Mouse (Mus musculus) forelimb bud, embryonic 11.5 days (tissue): ENCODE measurements around the gene Mief1.
A peak's percentile ranks its signal among the peaks of the same experiment; 100 is the strongest.

ENCODE experiments used
- DNase-seq: peaks from one replicate; pipeline ENCODE4 v3.0.0-alpha.2; 2012; ENCODE audit warnings: low read depth, low spot score

The Mief1 gene

DNA sequence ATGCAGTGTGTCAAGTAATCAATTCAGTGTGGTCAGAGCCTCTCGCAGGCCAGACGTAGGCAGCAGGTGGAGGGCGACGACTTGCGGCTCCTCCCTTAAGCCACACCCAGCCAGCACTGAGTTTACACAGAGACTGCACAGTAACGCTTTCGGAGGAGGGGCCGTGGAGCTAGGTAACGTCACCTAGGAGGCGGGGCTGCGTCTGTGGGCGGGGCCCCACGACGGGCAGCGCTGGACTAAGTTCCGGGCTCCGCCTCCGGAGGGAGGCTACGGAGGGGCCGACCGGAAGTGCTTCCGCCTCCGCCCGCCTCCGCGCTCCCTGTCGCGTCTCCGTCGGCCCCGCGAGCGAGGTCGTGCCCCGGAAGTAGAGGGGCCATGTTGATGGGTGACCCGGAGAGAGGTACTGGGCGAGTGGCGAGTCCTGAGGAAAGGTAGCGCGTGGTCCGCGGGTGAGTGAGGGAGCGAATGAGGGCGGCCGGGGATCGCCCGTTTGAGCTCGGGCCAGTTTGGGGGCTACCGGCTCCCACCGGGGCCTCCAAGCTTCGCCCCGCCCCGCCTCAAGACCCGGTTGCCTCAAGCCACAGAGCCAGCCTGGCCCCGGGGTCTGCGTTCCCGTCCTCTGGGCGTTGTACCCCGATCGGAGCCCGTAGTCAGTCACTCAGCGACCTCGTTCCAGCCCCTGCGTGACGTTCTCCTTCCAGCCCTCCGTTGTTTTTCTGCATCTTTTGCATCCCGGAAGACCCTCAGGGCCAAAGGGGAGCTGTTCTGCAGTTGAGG is at the start of gene Mief1:
Mief1 (plus strand) TSS at position 286 of the 777 bp plus-strand sequence.
- peak; percentile 99 for DNase-seq

DNA sequence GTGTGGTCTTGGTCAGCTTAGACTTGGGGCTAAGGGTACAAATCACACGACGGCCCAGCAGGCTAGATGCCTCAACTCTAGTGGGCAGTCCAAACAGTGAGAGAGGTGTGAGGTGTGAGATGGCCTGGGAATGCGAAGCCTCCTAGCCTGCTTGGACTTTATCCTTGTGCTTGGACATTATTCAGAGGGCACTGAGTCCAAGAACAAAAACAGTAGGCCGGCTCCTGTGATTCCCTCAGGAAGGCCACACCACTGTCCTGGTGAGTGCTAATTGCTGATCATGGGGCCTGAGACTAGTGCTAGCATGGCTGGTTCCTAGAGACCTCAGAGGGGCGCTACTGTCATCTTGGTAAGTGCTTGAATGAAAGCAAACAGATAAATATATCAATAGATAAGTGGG is 44.9 kb upstream of the Mief1 start:
- DNase-seq = no peak

DNA sequence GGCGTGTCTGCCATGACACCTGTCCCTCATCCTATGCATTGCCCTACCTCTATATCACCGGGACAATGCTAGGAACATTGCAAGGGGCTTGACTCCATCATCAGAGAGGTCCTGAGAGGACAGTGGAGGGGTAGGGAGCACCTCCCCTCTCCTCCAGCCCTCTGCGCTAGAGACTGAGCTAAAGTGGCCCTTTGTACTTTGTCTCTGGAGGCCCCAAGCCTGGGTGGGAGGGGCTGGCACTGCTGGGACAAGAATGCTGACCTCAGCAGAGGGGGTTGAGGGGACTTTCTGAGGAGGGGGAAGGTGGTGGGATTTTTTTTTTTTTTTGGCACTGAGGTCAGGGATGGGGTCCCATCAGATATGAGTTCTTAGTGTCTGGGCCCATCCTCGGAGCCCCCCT is 43.7 kb upstream of the Mief1 start:
- no peak for DNase-seq

DNA sequence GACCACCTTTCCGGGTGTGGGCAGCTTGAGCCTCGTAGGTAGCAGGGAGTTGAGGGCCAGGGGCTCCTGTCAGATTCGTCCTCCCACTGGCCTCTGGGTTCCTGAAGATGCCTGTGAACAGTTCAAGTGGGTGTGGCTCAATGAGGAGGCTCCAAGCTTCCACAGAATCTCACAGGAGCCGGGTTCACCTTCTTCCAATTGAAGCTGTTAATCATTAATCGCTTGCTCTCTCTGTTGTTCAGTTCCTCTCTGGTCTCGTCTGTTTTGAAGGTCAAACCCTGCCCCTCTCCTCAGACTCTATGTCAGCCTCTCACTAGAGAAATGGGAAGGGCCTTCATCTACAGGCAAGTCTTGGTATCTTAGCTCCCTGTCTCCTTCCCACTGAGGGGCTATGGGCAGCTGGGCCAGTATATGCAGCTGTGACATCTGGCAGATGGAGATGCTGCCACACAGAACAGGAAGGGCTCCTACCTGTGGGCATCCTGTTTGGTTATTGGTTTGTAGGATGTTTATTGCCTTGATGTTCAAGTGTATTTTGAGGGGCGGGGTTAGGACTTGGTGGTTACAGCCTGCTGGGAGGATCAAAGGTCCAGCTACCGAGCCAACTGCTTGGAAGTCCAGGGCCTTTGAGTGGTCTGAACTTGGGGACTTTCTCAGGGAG is 42.1 kb upstream of the Mief1 start:
- no peak for DNase-seq

DNA sequence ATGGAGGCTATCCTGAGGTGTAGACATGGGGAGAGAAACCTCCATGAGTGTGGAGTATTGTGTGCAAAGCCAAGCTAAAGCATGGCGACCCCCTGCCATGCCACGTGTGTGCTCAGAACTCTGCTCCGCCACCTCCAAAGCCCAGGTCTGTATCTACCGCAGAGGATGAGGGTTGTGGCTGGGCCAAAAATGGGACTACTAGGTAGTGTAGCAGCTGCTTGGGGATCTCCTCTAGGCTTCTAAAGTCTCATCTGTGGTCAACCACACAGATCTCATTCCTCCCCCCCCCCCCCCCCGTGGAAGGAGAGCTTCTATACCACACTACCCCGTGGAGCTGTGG is 41.6 kb upstream of the Mief1 start:
- DNase-seq = no peak

DNA sequence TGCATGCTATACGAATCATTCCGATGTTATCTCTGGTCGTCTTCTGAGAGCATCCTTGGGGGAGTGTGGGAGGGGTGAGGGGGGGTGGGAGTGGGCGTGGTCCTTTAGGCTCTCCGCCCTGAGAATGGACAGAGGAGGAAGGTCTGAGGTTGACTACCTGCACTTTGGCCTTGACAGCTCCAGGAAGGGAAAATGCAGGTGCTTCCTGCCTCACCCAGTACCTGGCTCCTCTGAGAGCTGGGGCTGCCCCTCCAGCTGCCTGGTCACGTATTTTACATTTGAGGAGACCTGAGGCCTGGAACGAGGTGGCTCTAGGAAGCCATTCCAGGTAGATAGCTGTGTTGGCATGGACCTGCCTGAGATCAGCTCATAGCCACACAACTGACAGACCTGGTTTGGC is 41.0 kb upstream of the Mief1 start:
- no peak for DNase-seq

DNA sequence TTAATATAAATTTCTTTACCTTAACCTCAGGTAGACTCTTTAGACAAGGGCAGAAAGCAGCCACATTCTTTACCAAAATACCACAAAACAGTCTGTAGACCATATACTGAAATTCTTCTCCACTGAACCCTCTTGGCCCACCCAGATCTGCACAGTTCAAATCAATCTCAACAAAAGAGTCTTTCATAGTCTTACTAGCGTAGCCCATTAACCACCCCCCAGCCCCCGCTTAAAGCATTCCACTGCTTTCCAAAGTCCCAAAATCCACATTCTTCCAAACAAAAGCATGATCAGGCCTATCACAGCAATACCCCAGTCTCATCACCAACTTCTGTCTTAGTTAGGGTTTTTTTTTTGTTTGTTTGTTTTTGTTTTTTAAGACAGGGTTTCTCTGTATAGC is 34.3 kb upstream of the Mief1 start:
- no peak for DNase-seq

DNA sequence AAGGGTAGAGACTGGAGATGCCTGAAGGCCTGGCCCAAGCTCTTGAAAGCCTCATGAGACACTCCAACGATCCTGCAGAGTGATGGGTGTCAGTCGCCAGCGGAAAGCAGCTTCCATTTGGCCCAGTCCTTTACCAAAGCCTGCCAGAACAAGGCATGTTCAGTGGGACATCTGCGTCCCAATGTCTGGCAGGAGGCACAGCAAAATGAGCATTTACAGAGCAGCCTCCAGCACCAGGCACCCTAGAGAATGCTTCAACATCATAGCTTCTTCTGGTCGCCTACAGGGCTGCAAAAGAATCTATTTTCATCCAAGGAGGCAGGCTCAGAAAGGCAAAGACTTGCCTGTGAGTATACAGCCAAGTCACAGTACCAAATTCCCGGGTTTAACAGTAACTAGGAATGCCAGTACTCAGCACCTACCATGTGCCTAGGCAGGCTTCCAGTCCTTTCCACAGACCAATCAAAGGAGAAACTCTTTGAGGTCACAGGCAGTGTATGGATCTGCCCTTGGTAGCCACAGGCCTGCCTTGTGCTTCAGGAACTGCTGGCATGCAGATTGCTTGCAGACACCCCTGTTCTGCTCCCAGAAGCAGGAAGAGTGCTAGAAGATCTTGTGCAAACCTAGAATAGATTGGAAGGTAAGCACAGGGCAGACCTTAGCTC is 31.6 kb upstream of the Mief1 start:
- DNase-seq = no peak

DNA sequence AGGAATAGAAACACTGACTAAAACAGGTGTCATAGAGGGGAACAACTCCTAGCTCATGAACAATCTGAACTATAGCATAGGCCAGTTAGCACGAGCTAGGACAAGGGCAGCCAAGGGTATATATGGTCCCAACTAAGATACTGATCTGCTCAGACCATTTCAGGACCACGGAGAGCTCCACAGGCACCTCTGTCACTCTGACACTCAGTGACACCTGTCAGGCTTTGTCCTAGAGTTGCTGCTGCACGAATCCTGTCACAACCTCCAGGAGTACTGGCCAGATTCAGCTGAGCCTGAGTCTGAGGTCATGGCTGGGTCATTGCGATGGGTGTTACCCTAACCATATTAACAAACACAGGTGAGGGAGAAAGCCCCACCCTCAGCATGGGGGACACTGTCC is 30.4 kb upstream of the Mief1 start:
- peak; percentile 71 for DNase-seq

DNA sequence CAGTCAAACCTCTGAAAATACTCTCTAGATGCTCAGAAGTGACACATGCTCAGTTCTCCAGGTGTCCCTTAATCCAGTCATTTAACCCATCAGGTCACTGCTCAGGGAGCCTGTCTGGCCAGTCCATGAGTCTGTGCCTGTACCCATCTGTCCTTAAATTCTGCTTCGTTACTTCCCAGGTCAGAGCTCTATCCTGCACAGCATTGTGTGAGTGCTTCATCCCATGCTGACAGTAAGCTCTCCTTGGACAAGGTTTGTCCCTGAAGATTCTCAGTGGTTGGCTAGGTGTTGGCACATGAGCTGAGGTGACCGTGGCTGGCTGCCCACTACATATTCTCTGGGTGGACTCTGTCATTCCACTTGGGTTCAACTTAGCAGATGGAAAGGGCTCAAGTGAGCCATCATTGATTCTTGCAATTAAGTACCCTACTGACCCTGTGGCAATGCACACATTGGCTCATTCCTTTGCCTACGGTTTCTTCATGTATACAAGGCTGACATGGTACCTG is 27.7 kb upstream of the Mief1 start:
- DNase-seq = no peak

DNA sequence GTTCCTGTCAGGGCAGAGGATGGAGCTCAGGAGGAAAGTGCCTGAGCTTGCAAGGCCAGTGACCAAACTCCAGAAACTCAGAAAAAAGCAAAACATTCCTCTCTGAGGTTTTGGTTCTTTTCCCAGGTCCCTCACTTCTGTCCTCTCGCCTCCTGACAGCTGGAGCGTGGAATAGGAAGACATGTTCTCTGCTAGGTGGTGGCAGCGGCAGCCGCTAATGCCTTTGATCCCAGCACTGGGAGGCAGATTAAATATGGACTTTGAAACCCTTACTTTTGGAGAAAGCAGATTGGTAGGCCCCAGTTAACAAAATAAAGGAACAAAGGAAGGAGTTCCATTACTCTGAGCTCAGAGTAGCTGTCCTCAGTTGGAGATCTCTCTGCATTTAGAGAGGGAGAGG is 25.4 kb upstream of the Mief1 start:
- no peak for DNase-seq

DNA sequence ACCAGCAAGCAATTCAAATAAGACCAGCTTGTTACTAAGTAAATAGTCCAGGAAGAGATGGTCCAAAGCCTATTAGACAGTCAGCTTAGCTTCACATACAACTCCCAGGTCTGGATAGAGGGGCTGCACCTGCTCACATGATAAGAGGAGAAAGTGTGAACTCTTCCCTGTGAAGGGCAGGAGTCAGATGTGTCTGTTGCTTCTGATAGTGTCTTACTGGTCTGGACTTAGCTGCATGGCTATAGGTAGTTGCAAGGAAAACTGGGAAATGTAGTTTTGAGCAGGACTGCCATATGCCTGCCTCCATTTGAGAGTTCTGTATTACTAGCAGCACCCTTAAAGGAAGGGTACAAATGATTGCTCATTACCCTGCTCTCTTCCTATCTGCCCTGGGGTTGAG is 20.1 kb upstream of the Mief1 start:
- DNase-seq = no peak

DNA sequence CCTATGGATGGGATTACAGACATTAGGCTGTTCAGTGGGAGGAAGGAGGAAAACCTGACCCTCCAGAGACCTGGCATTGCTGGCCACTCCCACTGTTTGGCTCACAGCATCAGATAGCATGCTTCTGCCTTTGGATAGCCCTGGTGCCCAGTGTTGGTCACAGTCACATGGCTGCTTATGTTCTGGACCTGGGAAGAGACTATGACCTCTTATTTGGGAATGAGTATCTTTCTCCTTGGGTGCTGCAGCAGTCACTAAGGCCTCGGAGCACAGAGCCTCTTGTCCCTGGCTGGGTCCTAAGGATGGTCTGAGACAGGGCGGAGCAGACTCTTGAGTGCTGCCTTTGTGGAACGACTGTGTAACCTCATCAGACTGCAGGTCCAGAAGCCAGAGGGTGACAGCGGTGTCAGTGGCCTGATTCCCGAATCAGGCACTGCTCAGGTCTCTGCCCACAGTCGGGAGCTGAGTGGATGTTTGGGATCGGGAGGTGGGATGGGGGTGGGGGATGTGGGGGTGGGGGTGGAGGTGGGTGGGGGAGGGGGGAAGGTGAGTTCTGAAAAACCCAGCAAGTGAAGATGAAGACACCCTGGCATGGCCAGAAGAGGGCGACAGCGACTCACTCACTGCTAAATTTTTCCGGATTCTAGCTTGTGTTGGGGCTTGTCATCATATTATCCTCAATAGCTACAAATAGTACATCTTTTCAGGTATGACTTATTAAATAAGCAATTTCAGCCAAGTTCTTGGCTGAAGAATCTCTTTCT is 17.9 kb upstream of the Mief1 start:
- DNase-seq = no peak

DNA sequence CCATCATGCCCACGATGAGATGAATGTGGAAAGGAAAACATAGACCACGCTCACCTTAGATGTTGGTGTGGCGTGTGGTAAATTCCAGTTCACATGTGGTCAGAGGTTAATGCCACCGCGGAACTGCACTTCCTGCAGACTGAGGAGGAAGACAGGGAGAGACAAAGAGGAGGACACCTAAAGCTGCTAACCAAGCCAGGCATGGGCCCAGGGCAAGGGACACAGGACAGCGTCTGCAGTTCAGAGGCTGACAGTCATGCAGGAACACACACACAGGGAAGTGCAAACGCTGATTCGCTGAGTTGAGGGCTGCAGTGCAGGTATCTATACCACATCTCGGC is 17.4 kb upstream of the Mief1 start:
- DNase-seq = no peak

DNA sequence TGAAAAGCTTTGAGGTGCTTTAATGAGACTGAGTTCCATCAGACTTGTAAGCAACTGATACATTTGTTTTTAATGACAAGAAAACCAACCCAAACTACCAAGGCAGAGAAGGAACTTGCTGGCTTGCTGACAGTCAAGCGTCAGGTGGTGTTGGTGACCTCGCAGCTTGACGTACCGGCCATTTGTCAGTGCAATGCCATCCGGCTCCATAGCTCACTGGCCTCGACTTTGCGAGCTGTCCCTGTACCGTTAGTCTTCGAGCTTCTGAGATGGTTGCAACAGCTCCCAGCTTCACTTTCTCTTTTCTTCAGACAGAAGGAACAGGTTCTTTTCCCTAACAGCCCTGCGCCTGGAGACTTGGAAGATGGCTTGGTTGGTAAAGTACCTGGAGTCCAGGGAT is 16.3 kb upstream of the Mief1 start:
- DNase-seq = no peak

DNA sequence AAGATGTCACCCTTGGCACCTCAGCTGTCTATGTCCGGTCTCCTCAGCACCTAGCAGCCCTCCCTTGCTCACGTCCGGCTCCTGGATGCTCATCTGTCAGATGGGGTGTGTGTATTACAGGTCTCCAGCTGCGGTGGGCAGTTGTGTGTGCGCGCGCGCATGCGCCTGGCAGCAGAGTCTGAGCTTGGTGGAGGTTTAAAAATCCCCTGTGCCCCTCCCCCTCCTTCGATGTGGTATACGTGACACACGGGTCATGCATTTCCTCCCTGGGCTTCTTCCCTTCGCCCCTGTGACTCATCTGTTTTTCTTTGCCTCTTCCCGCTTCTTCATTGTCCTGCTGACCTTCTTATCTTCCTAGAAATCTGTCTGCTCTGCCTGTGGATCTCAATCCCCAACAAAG is 14.6 kb upstream of the Mief1 start:
- no peak for DNase-seq

DNA sequence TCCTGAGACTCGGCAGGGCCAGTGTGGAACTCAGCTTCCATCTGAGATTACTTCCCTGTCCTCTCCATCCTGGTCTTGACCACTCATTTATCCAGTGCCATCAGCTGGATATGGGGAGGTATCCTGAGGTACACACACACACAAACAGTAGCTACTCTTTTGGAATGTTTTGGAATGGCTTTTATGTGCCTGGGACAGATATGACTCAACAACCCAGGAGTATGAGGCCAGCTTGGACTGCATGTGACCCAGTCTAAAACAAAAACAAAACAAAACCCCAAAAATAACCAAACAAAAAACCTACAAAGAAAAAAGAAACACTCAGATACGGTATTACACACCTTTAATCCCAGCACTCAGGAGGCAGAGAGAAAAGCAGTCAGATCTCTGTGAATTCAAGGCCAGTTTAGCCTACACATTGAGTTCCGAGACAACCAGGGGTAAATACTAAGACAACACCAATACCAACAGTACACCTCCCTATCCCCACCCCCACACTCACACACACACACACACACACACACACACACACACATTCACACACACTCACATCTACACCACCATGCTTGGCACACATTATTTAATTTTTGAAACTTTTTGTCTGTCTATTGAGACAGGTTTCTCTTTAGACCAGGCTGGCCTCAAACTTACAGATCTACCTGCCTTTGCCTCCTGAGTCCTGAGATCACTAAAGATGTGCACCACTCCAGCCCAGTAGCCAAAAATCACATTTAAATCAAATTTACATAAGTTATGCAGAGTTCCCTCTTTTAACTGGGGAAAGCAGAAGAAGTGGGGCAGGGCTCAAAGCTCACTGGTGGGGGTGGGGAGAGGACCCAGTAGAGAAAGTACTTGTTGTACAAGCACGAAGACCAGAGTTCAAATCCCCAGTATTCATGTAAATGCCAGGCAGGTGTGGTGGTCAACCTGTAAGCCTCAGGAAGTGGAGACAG is 13.8 kb upstream of the Mief1 start:
- DNase-seq = no peak

DNA sequence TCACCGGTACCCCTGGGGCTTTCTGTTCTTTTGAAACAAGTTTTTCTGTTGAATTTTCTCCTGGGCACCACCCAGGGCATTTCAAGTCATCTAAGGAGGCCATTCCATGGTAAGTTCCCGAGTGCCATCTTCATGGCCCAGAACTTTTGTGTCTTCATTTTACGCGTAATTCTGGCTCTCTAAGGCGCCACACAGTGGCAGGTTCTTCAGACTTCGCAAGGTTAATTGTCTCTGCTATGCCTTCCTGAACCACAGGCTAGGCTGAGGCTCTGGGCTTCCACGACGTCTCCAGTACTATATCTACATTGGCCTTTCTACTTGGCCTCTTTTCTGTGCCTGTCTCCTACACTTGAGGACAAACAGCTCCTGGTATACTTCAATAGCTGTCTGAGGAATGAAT is 12.8 kb upstream of the Mief1 start:
- no peak for DNase-seq

DNA sequence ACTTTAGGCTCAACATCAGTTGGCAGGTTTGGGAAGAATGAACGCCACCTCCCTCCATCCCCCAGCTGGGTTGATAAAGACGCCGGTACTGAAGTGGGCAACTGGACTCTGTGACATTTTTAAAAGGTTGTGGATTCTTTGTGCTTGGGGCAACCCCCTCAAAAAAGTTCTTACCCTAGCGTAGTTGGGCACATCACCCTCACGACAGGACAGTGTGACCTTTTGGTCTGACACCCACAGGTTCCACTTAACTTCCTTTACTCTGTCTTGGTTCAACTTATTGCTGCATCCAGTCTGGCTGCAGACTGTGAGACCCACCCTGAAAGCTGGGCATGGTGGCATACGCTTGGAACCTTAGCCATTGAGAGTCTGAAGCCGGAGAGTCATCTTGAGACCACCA is 10.1 kb upstream of the Mief1 start:
- DNase-seq = no peak

DNA sequence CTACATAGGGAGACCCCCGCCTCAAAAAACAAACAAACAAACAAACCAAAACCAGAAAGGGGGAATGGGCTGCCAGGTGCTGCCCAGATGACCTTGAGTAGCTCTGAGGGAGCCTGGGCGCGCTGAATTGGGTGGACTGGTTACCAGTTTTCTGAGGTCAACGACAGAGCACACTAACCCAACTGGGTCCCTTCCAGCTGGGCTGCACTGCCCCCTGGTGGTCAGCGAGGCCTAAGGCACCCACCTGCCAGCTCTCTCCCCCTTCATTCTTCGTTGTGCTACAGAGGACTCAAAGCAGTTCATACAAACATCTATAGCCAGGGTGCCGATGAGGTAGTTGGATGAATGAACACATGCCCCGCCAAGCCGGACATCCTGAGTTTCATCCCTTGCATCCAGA is 8.6 kb upstream of the Mief1 start:
- peak; percentile 76 for DNase-seq

DNA sequence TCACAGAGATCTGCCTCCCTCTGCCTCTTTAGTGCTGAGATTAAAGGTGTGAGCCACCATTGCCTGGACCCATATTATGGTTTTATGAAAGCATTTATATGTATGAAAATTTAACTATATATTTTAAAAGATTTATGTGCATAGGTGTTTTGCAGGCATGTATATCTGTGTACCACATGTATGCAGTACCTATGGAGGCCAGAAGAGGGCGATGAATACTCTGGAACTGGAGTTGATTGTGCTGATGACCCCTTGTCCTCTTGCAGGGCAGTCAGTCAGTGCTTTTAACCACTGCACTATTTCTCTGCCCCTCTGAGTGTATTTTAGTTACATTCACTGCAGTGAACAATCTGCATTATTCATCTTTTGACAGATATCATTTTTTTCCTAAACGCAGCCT is 8.0 kb upstream of the Mief1 start:
- peak; percentile 72 for DNase-seq
